Mouse (Mus musculus): ENCODE measurements at regions not wholly inside any gene's neighbourhood (a gene's known extent, or its start where the extent isn't known, plus 50 kb on each side); places are given as distances from the start of the nearest gene placed in this dataset.

- no peak overlapping the region for H3K4me2 ChIP-seq (replicated peaks; ENCODE audit: low read depth, low read length)
- 94% methylated on average over 25 of the region's 25 CpGs for WGBS
- H3K4me3 ChIP-seq (ENCODE audit: low read depth, low read length), result no peak overlapping the region
- no peaks in the 10 kb centered on the region for H3K27me3 ChIP-seq (ENCODE audit: control insufficient read depth, insufficient read depth, low read length)
- no peak overlapping the region for H3K27ac ChIP-seq (ENCODE audit: low read length)
- H3K36me3 ChIP-seq (ENCODE audit: control insufficient read depth, insufficient read depth, low read length), result no peaks in the 10 kb centered on the region
- H3K9me3 ChIP-seq (ENCODE audit: control insufficient read depth, low read depth, low read length), result no peaks in the 10 kb centered on the region
- ATAC-seq (ENCODE audit: insufficient number of reproducible peaks, insufficient read depth, low FRiP score, low read depth), result no peak
- H3K4me1 ChIP-seq (ENCODE audit: control insufficient read depth, insufficient read depth, low read length), result no peaks in the 10 kb centered on the region
- no peak overlapping the region for H3K9ac ChIP-seq (replicated peaks; ENCODE audit: low read depth, low read length)
Observed at GRCm38 (mm10) chr2:39420696-39421095, 194.4 kb upstream of the Ppp6c start.

- H3K9me3 ChIP-seq (ENCODE audit: control insufficient read depth, low read depth, low read length), result no peaks in the 10 kb centered on the region
- H3K4me3 ChIP-seq (ENCODE audit: low read depth, low read length), result no peak overlapping the region
- no peaks in the 10 kb centered on the region for H3K36me3 ChIP-seq (ENCODE audit: control insufficient read depth, insufficient read depth, low read length)
- no peaks in the 10 kb centered on the region for H3K27me3 ChIP-seq (ENCODE audit: control insufficient read depth, insufficient read depth, low read length)
- no peak overlapping the region for H3K9ac ChIP-seq (replicated peaks; ENCODE audit: low read depth, low read length)
- ATAC-seq (ENCODE audit: insufficient number of reproducible peaks, insufficient read depth, low FRiP score, low read depth), result no peak
- H3K27ac ChIP-seq (ENCODE audit: low read length), result no peak overlapping the region
- no peak overlapping the region for H3K4me2 ChIP-seq (replicated peaks; ENCODE audit: low read depth, low read length)
- no peaks in the 10 kb centered on the region for H3K4me1 ChIP-seq (ENCODE audit: control insufficient read depth, insufficient read depth, low read length)
- WGBS, result 29% methylated on average over 2 of the region's 2 CpGs
Observed at GRCm38 (mm10) chr2:39400336-39400735, 174.1 kb upstream of the Ppp6c start.

- H3K4me3 ChIP-seq (ENCODE audit: low read depth, low read length), result no peak overlapping the region
- H3K27me3 ChIP-seq (ENCODE audit: control insufficient read depth, insufficient read depth, low read length), result no peaks in the 10 kb centered on the region
- WGBS, result 76% methylated on average over 2 of the region's 2 CpGs
- H3K27ac ChIP-seq (ENCODE audit: low read length), result no peak overlapping the region
- H3K9ac ChIP-seq (replicated peaks; ENCODE audit: low read depth, low read length), result no peak overlapping the region
- H3K4me2 ChIP-seq (replicated peaks; ENCODE audit: low read depth, low read length), result no peak overlapping the region
- no peak for ATAC-seq (ENCODE audit: insufficient number of reproducible peaks, insufficient read depth, low FRiP score, low read depth)
- H3K4me1 ChIP-seq (ENCODE audit: control insufficient read depth, insufficient read depth, low read length), result no peaks in the 10 kb centered on the region
- H3K36me3 ChIP-seq (ENCODE audit: control insufficient read depth, insufficient read depth, low read length), result no peaks in the 10 kb centered on the region
- H3K9me3 ChIP-seq (ENCODE audit: control insufficient read depth, low read depth, low read length), result no peaks in the 10 kb centered on the region
Observed at GRCm38 (mm10) chr2:39399523-39399922, 173.3 kb upstream of the Ppp6c start.

GRCm38 (mm10) chr2:39394643-39395042 lies 168.4 kb upstream of the Ppp6c start:
- 64% methylated on average over 3 of the region's 3 CpGs for WGBS
- H3K9ac ChIP-seq (replicated peaks; ENCODE audit: low read depth, low read length), result no peak overlapping the region
- no peak for ATAC-seq (ENCODE audit: insufficient number of reproducible peaks, insufficient read depth, low FRiP score, low read depth)
- no peaks in the 10 kb centered on the region for H3K36me3 ChIP-seq (ENCODE audit: control insufficient read depth, insufficient read depth, low read length)
- no peaks in the 10 kb centered on the region for H3K9me3 ChIP-seq (ENCODE audit: control insufficient read depth, low read depth, low read length)
- H3K27ac ChIP-seq (ENCODE audit: low read length), result no peak overlapping the region
- no peak overlapping the region for H3K4me3 ChIP-seq (ENCODE audit: low read depth, low read length)
- no peaks in the 10 kb centered on the region for H3K27me3 ChIP-seq (ENCODE audit: control insufficient read depth, insufficient read depth, low read length)
- no peak overlapping the region for H3K4me2 ChIP-seq (replicated peaks; ENCODE audit: low read depth, low read length)
- H3K4me1 ChIP-seq (ENCODE audit: control insufficient read depth, insufficient read depth, low read length), result no peaks in the 10 kb centered on the region

- Histone ChIP-seq H3K4me2 (replicated peaks; ENCODE audit: low read depth, low read length) (no peak overlapping the region), H3K9ac (replicated peaks; ENCODE audit: low read depth, low read length) (no peak overlapping the region), H3K27ac (ENCODE audit: low read length) (no peak overlapping the region), H3K4me3 (ENCODE audit: low read depth, low read length) (no peak overlapping the region), H3K36me3 (ENCODE audit: control insufficient read depth, insufficient read depth, low read length) (no peaks in the 10 kb centered on the region), H3K9me3 (ENCODE audit: control insufficient read depth, low read depth, low read length) (no peaks in the 10 kb centered on the region), H3K4me1 (ENCODE audit: control insufficient read depth, insufficient read depth, low read length) (no peaks in the 10 kb centered on the region), H3K27me3 (ENCODE audit: control insufficient read depth, insufficient read depth, low read length) (no peaks in the 10 kb centered on the region)
- WGBS, result 87% methylated on average over 3 of the region's 3 CpGs
- no peak for ATAC-seq (ENCODE audit: insufficient number of reproducible peaks, insufficient read depth, low FRiP score, low read depth)
Observed at GRCm38 (mm10) chr2:39377264-39377663, 151.0 kb upstream of the Ppp6c start.

- ATAC-seq (ENCODE audit: insufficient number of reproducible peaks, insufficient read depth, low FRiP score, low read depth), result peak; percentile 87
- Histone ChIP-seq H3K27ac (ENCODE audit: low read length) (no peak overlapping the region), H3K9ac (replicated peaks; ENCODE audit: low read depth, low read length) (no peak overlapping the region), H3K4me3 (ENCODE audit: low read depth, low read length) (no peak overlapping the region), H3K27me3 (ENCODE audit: control insufficient read depth, insufficient read depth, low read length) (no peaks in the 10 kb centered on the region), H3K9me3 (ENCODE audit: control insufficient read depth, low read depth, low read length) (no peaks in the 10 kb centered on the region), H3K36me3 (ENCODE audit: control insufficient read depth, insufficient read depth, low read length) (no peaks in the 10 kb centered on the region), H3K4me2 (replicated peaks; ENCODE audit: low read depth, low read length) (no peak overlapping the region), H3K4me1 (ENCODE audit: control insufficient read depth, insufficient read depth, low read length) (no peaks in the 10 kb centered on the region)
- WGBS, result 12% methylated on average over 7 of the region's 7 CpGs
Observed at GRCm38 (mm10) chr2:39373068-39373779, 147.0 kb upstream of the Ppp6c start.

- Histone ChIP-seq H3K4me2 (replicated peaks; ENCODE audit: low read depth, low read length) (no peak overlapping the region), H3K9ac (replicated peaks; ENCODE audit: low read depth, low read length) (no peak overlapping the region), H3K36me3 (ENCODE audit: control insufficient read depth, insufficient read depth, low read length) (no peaks in the 10 kb centered on the region), H3K4me3 (ENCODE audit: low read depth, low read length) (no peak overlapping the region), H3K9me3 (ENCODE audit: control insufficient read depth, low read depth, low read length) (no peaks in the 10 kb centered on the region), H3K27me3 (ENCODE audit: control insufficient read depth, insufficient read depth, low read length) (no peaks in the 10 kb centered on the region), H3K4me1 (ENCODE audit: control insufficient read depth, insufficient read depth, low read length) (no peaks in the 10 kb centered on the region), H3K27ac (ENCODE audit: low read length) (no peak overlapping the region)
- ATAC-seq (ENCODE audit: insufficient number of reproducible peaks, insufficient read depth, low FRiP score, low read depth), result no peak
- 79% methylated on average over 3 of the region's 3 CpGs for WGBS
Observed at GRCm38 (mm10) chr2:39344207-39344606, 118.0 kb upstream of the Ppp6c start.

- no peaks in the 10 kb centered on the region for H3K36me3 ChIP-seq (ENCODE audit: control insufficient read depth, insufficient read depth, low read length)
- no peak for ATAC-seq (ENCODE audit: insufficient number of reproducible peaks, insufficient read depth, low FRiP score, low read depth)
- 38% methylated on average over 3 of the region's 3 CpGs for WGBS
- no peaks in the 10 kb centered on the region for H3K9me3 ChIP-seq (ENCODE audit: control insufficient read depth, low read depth, low read length)
- H3K4me2 ChIP-seq (replicated peaks; ENCODE audit: low read depth, low read length), result no peak overlapping the region
- no peak overlapping the region for H3K27ac ChIP-seq (ENCODE audit: low read length)
- H3K9ac ChIP-seq (replicated peaks; ENCODE audit: low read depth, low read length), result no peak overlapping the region
- H3K27me3 ChIP-seq (ENCODE audit: control insufficient read depth, insufficient read depth, low read length), result no peaks in the 10 kb centered on the region
- no peak overlapping the region for H3K4me3 ChIP-seq (ENCODE audit: low read depth, low read length)
- no peaks in the 10 kb centered on the region for H3K4me1 ChIP-seq (ENCODE audit: control insufficient read depth, insufficient read depth, low read length)
Observed at GRCm38 (mm10) chr2:39340406-39340805, 114.2 kb upstream of the Ppp6c start.

All from stomach, embryonic 14.5 days (tissue).